Mouse (Mus musculus) hindbrain, embryonic 16.5 days (tissue): ENCODE measurements around the gene Hoxc5. TPM values are rescaled to one million over a fixed set of nuclear protein-coding genes. Genes with fewer than 3 reads are reported as not detected.

Source experiments
- ATAC-seq: fragments of 200-750 bp; cut with Nextera tagmentation; 2 replicates; pipeline ENCODE4 v1.8.0; 2017; ENCODE audit warnings: moderate TSS enrichment, moderate library complexity
- H3K27ac ChIP-seq: fragments of 300-500 bp; sonication (generic); 2 replicates; pipeline ENCODE4 v1.5.1; 2014; ENCODE audit warnings: low read depth, mild to moderate bottlenecking, control low read depth, low read length, moderate library complexity
- H3K27me3 ChIP-seq: fragments of 300-500 bp; sonication (generic); replicated peaks from 2 replicates; pipeline ENCODE4 v1.6.1; 2014; ENCODE audit warnings: low read length; ENCODE audit not compliant: control insufficient read depth, insufficient read depth
- H3K36me3 ChIP-seq: fragments of 300-500 bp; sonication (generic); 2 replicates; pipeline ENCODE4 v1.6.1; 2014; ENCODE audit warnings: mild to moderate bottlenecking, low read length, moderate library complexity, mixed read lengths; ENCODE audit not compliant: control insufficient read depth, insufficient read depth
- H3K4me1 ChIP-seq: fragments of 300-500 bp; sonication (generic); 2 replicates; pipeline ENCODE4 v1.6.1; 2014; ENCODE audit warnings: low read depth, low read length; ENCODE audit not compliant: control insufficient read depth, insufficient read depth
- H3K4me2 ChIP-seq: fragments of 300-500 bp; sonication (generic); 2 replicates; pipeline ENCODE4 v1.6.1; 2014; ENCODE audit warnings: mild to moderate bottlenecking, low read length, control low read depth, moderate library complexity
- H3K4me3 ChIP-seq: fragments of 300-500 bp; sonication (generic); 2 replicates; pipeline ENCODE4 v1.5.1; 2014; ENCODE audit warnings: mild to moderate bottlenecking, low read length, control low read depth, moderate library complexity
- H3K9ac ChIP-seq: fragments of 300-500 bp; sonication (generic); 2 replicates; pipeline ENCODE4 v1.6.1; 2014; ENCODE audit warnings: low read depth, mild to moderate bottlenecking, control low read depth, low read length, moderate library complexity
- H3K9me3 ChIP-seq: fragments of 300-500 bp; sonication (generic); 2 replicates; pipeline ENCODE4 v1.6.1; 2014; ENCODE audit warnings: mild to moderate bottlenecking, low read length, moderate library complexity; ENCODE audit not compliant: control insufficient read depth
- WGBS: fragments of 180-500 bp; shearing (Covaris S2); extraction: QIAGEN DNeasy Blood & Tissue Kit; methylation state at CpG from one replicate; pipeline ENCODE4 v1.1.7; 2014; 5-methylcytosine and 5-hydroxymethylcytosine counted together
- polyA plus RNA-seq: library from polyadenylated mRNA; unstranded; fragments of >200 nt; fragmentation: Nextera tagmentation; extraction: Ambion mirVana; gene quantifications from 2 replicates; pipeline ENCODE4 v1.2.1, GENCODE M21; 2015

The Hoxc5 gene
- polyA plus RNA-seq, 1 experiment from 2014 or later: 19.1 TPM

DNA sequence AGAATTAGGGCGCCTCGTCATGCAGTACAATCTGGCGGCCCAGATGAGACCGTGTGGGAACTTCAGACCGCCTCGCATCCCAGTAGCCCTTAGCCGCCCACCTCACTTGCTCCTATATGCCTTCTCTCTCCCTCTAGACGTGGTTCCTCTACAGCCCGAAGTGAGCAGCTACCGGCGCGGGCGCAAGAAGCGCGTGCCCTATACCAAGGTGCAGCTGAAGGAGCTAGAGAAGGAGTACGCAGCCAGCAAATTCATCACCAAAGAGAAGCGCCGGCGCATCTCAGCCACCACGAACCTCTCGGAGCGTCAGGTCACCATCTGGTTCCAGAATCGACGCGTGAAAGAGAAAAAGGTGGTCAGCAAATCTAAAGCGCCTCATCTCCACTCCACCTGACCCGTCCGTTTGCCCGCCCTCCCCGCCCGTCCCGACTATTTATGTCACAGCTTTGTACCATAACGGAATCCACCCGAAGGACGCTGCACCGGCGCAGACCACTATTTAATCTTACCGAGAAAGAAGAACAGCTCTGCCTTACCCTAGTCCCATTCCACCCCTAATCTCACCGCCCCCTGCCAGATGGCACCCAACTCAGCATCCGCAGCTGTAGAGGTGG lies 40.1 kb upstream of the Hoxc5 start:
- no peaks in the 10 kb centered on the region; the same call in 1 of the 2 replicates for H3K9me3 ChIP-seq
- H3K9ac ChIP-seq: no peak overlapping the region
- H3K4me3 ChIP-seq: no peak overlapping the region
- no peak for ATAC-seq
- WGBS: under 1% methylated on average over 37 of the region's 40 CpGs
- H3K36me3 ChIP-seq: no peaks in the 10 kb centered on the region
- H3K4me1 ChIP-seq: no peaks in the 10 kb centered on the region
- H3K27me3 ChIP-seq: peaks cover 84% of the 10 kb centered on the region
- H3K27ac ChIP-seq: no peak overlapping the region
- no peak overlapping the region for H3K4me2 ChIP-seq

DNA sequence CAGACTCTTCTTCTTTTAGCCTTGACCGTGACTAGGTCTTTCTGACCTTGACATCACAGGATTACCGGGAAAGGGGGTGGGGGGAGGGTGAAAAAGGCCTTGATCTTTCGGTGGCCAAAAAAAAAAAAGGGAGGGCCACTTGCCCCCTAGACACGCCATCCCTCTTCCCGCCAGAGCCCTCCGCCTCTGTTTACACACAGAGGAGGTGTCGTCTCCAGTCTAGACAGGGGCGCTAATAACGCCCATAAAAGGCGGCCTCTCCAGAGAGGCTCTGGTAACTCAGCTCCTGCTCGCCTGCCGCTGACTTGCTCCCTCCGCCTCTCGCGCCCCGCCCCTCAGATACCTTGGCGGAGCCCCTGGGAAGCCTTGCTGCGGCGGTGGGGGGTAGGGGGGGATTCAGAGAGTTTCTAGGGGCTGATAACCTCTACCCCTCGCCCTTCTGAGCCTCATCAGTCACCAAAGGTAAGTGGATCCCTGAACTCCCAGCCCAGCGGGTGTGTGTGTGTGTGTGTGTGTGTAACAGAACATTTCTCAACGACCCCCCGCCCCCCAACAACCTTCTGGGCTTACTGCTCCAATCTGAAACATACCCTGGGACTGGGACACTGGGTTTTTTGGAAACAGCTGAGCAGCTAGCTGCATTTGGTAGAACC lies 35.4 kb upstream of the Hoxc5 start:
- Histone ChIP-seq H3K4me3 (no peak overlapping the region), H3K4me2 (no peak overlapping the region), H3K9ac (no peak overlapping the region), H3K4me1 (no peaks in the 10 kb centered on the region), H3K9me3 (no peaks in the 10 kb centered on the region; the same call in 1 of the 2 replicates), H3K27ac (no peak overlapping the region), H3K36me3 (no peaks in the 10 kb centered on the region), H3K27me3 (peaks cover 82% of the 10 kb centered on the region)
- WGBS: 2% methylated on average over 22 of the region's 23 CpGs
- ATAC-seq: no peak

DNA sequence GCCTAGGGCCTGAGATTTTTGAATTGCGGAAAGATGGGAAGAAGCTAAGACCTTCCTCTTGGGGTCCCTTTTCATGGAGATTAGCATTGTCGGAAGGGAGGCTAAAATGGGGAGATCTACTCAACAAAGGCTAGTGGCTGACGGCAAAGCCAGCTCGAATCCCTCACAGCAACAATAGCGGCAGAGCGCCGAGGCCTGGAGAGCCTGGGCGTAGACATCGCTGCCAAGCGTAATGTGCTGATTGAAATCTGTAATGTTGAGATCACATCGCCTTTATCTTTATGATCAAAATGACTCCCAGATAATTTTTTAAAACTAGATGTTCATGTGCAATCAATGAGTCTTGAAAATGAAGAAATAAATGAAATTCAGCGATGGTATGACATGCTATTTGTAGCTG lies 32.8 kb upstream of the Hoxc5 start:
- Histone ChIP-seq H3K4me3 (no peak overlapping the region), H3K27ac (no peak overlapping the region), H3K4me2 (no peak overlapping the region), H3K27me3 (peaks cover 83% of the 10 kb centered on the region), H3K4me1 (no peaks in the 10 kb centered on the region), H3K9me3 (no peaks in the 10 kb centered on the region), H3K36me3 (no peaks in the 10 kb centered on the region), H3K9ac (no peak overlapping the region)
- 1% methylated on average over 12 of the region's 12 CpGs for WGBS
- ATAC-seq: no peak

DNA sequence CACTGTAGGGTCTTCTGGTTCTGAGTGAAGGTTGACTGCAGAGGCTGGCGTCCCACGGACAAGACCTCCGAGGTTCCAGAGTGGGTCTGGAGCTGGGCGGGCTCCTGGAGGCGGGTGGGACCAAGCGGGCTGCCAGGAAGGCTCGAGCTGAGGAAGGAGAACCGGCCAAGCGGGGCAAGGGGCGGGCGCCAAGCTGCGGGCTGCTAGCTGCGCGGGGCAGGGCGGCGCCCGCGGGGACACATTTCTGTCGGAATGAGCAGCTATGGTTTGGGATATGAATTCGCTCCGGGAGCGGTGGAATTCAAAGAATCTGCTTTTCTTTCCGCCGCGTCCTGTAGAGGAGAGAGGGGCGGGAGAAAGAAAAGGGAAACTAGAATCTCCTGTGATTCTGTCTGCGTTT lies 32.3 kb upstream of the Hoxc5 start:
- H3K27ac ChIP-seq: no peak overlapping the region
- peaks cover 84% of the 10 kb centered on the region for H3K27me3 ChIP-seq
- 0% methylated on average over 27 of the region's 27 CpGs for WGBS
- H3K4me1 ChIP-seq: no peaks in the 10 kb centered on the region
- no peaks in the 10 kb centered on the region for H3K36me3 ChIP-seq
- ATAC-seq: no peak
- H3K9me3 ChIP-seq: no peaks in the 10 kb centered on the region
- no peak overlapping the region for H3K9ac ChIP-seq
- H3K4me2 ChIP-seq: no peak overlapping the region
- no peak overlapping the region for H3K4me3 ChIP-seq

DNA sequence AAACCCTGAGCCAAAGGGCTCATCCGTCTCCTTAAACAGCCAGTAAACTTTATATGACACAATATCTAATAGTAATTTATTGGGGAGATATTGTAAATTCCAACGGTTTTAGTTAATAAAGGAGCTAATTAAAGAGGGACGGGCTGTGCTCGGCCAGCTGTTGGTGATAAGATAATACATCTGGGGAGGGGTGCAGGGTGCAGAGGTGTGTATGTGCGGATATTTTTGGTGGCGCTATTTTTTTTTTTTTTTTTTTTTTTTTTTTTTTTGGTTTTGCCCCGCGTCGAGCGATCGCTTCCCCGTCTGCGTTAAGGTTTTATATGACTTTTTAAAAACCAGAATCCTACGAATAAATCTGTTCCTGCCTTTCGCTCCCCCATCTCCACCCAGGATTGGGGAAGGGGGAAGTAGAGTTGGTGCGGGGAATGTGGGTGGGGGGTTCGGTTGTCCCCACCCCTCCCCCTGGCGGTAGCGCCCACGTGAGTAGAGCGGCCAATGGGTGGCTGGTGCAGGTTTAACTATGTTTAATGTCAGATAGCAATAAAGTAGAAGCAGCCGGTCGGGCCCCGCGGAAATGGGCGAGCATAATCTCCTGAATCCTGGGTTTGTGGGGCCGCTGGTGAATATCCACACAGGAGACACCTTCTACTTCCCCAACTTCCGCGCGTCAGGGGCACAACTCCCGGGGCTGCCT lies 30.8 kb upstream of the Hoxc5 start, which contains the start of gene Hoxc12:
Gene Hoxc12 (plus strand): TSS at position 479 of the 694 bp plus-strand sequence.
- Histone ChIP-seq H3K36me3 (no peaks in the 10 kb centered on the region), H3K4me3 (no peak within 1 kb of the TSS), H3K4me2 (no peak within 1 kb of the TSS), H3K4me1 (no peaks in the 10 kb centered on the region), H3K9me3 (no peaks in the 10 kb centered on the region), H3K27me3 (peaks cover 85% of the 10 kb centered on the region), H3K27ac (no peak within 1 kb of the TSS), H3K9ac (no peak within 1 kb of the TSS)
- ATAC-seq: no peak
- under 1% methylated on average over 31 of the region's 31 CpGs for WGBS

DNA sequence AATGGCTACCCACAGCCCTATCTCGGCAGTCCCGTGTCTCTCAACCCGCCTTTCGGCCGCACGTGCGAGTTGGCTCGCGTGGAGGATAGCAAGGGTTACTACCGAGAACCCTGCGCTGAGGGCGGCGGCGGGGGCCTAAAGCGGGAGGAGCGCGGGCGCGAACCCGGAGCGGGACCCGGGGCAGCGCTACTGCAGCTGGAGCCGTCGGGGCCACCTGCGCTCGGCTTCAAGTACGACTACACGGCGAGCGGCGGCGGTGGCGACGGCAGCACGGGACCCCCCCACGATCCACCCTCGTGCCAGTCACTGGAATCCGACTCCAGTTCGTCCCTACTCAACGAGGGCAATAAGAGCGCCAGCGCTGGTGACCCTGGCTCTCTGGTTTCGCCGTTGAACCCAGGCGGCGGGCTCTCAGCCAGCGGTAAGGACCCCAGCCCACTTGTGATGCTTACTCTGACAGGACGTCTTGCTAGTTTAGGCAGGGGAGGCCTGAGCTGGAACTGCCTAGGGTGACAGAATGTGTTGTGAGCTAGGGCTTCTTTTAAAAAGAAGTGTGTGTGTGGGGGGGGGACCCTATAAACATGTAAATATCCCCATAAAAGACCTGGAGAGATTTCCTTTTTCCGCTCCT lies 30.1 kb upstream of the Hoxc5 start:
- no peak overlapping the region for H3K4me3 ChIP-seq

DNA sequence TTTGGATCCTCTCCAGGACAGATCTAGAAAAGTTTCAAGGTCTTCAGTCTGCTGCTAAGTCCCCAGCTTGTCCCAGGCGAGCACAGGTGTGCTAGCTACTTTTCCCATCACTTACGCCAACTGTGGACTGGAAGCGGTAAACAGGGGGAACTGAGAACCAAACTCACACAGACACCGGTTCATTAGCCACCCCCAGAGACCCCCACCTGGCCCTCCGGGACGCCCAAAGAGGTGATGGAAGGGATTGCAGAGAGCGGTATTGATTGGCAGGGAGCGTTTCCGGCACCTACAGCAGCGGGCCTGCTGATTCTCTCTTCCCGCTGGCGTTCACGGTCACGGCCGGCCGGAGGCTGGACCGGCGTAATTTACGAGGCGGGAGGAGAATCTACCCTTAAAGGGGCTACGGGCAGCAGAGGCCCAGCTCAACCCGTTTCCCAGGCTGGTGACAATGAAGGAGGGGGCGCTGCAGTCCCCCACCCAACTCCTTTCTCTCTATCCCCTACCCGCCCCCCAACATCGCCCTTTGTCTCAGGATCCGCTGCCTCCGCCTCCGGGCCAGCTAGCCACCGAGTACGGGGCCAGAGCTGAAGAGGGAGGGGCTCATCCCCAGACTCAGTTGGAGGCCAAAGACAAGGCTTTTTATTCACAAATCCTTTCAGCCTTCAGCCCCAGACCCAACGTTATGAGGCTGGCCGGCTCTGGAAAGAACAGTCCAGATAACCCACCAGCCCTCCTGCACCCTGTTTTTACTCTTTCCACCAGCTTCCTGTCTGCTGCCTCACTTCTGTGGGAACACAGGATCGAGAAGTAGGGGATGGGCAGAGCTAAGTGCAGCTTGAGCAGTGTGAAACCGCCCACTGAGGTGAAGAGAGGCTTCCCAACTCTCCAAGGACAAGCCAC lies 27.7 kb upstream of the Hoxc5 start:
- no peak overlapping the region for H3K4me3 ChIP-seq
- whole genome bisulfite sequencing: 2% methylated on average over 34 of the region's 34 CpGs
- H3K4me2 ChIP-seq: no peak overlapping the region

More for the DNA sequence above, 30.1 kb upstream of the Hoxc5 start:
- Histone ChIP-seq H3K27me3 (peaks cover 83% of the 10 kb centered on the region), H3K4me2 (no peak overlapping the region), H3K36me3 (no peaks in the 10 kb centered on the region), H3K27ac (no peak overlapping the region), H3K9me3 (no peaks in the 10 kb centered on the region), H3K9ac (no peak overlapping the region), H3K4me1 (no peaks in the 10 kb centered on the region)
- ATAC-seq: no peak
- WGBS: under 1% methylated on average over 48 of the region's 50 CpGs

DNA sequence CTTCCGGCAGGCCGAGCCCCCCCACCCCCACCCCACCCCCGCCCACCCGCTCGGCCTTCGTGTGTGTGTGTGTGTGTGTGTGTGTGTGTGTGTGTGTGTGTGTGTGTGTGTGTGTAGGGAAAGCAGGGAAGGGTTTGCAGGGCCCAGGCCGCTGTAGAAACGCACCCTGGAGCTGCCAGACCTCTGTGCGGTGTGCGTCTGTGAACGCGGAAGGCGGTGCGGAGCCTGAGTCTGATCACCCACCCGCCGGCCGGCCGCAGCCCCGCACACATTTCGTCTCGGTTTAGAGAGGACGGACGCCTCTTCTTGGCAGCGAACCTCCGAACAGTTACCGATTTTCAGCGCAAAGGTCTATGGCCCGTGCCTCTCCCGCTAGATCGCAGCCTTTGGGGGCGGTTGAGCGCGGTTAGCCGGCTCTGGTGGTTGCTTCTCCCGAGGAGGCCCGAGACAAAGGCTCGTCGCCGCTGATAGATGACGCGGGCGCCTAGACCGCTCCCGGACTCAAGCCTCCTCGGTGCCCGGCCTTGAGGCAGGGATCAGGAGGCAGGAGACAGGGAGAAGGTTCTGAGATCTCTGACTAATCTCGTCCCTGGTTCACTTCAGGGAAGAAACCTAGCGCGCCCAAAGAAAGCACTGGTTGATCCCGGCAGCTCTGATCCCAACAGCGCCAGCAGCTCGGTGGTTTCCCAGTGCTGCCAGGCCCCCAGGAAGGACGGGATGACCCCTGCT lies 24.3 kb upstream of the Hoxc5 start:
- H3K27ac ChIP-seq: no peak overlapping the region
- no peaks in the 10 kb centered on the region for H3K36me3 ChIP-seq
- under 1% methylated on average over 42 of the region's 53 CpGs for WGBS
- H3K27me3 ChIP-seq: peaks cover 87% of the 10 kb centered on the region
- no peaks in the 10 kb centered on the region for H3K9me3 ChIP-seq
- peaks cover 3% of the 10 kb centered on the region; the same call in 1 of the 2 replicates for H3K4me1 ChIP-seq
- H3K9ac ChIP-seq: no peak overlapping the region
- ATAC-seq: no peak
- peak overlapping the region; percentile 36 for H3K4me2 ChIP-seq
- peak overlapping the region; percentile 16 for H3K4me3 ChIP-seq

More for the DNA sequence above, 27.7 kb upstream of the Hoxc5 start:
- Histone ChIP-seq H3K9me3 (no peaks in the 10 kb centered on the region), H3K27me3 (peaks cover 78% of the 10 kb centered on the region), H3K4me1 (peaks cover 3% of the 10 kb centered on the region; the same call in 1 of the 2 replicates), H3K36me3 (no peaks in the 10 kb centered on the region), H3K27ac (no peak overlapping the region), H3K9ac (no peak overlapping the region)
- no peak for ATAC-seq
